Mouse (Mus musculus): Measurements from ENCODE around the gene Crabp2.
A peak's percentile ranks its signal among the peaks of the same experiment; 100 is the strongest.

Gene Crabp2

GRCm38 (mm10) chr3:87945781-87946540, 2.5 kb upstream of the Crabp2 start:
- H3K9me3 ChIP-seq (ENCODE audit: low read length): no peaks in the 10 kb centered on the region
- H3K4me1 ChIP-seq (replicated peaks; ENCODE audit: low read depth, low read length): peaks cover 78% of the 10 kb centered on the region
- no peak for TF ChIP-seq POU5F1 (IDR thresholded peaks at IDR 0.05; ENCODE audit: borderline replicate concordance, low read length)
- peaks cover 49% of the 10 kb centered on the region for H3K36me3 ChIP-seq (ENCODE audit: insufficient read depth, low read length)
- 0 out of 2 replicates have a peak overlapping the region, but pooled peaks have one; percentile 17 for H3K4me3 ChIP-seq (replicated peaks; ENCODE audit: low read length)
- peaks cover 55% of the 10 kb centered on the region for H3K27me3 ChIP-seq (ENCODE audit: insufficient read depth, low read length)

- TF ChIP-seq NANOG (IDR thresholded peaks at IDR 0.05; ENCODE audit: borderline replicate concordance, low read length) (no peak), POU5F1 (IDR thresholded peaks at IDR 0.05; ENCODE audit: borderline replicate concordance, low read length) (no peak), CTCF (conservative IDR thresholded peaks at IDR 0.05; ENCODE audit: low read length) (no peak)
- H3K36me3 ChIP-seq (ENCODE audit: insufficient read depth, low read length): peaks cover 43% of the 10 kb centered on the region
- peaks cover 78% of the 10 kb centered on the region for H3K4me1 ChIP-seq (replicated peaks; ENCODE audit: low read depth, low read length)
- H3K27me3 ChIP-seq (ENCODE audit: insufficient read depth, low read length): peaks cover 61% of the 10 kb centered on the region
- H3K9me3 ChIP-seq (ENCODE audit: low read length): no peaks in the 10 kb centered on the region
- peak overlapping the region; percentile 48 for H3K4me3 ChIP-seq (replicated peaks; ENCODE audit: low read length)
Observed at GRCm38 (mm10) chr3:87946541-87946860, 2.0 kb upstream of the Crabp2 start.

- TF ChIP-seq NANOG (IDR thresholded peaks at IDR 0.05; ENCODE audit: borderline replicate concordance, low read length): no peak
- no peak for TF ChIP-seq POU5F1 (IDR thresholded peaks at IDR 0.05; ENCODE audit: borderline replicate concordance, low read length)
- no peak for TF ChIP-seq CTCF (conservative IDR thresholded peaks at IDR 0.05; ENCODE audit: low read length)
- Histone ChIP-seq H3K36me3 (ENCODE audit: insufficient read depth, low read length) (peaks cover 36% of the 10 kb centered on the region), H3K27me3 (ENCODE audit: insufficient read depth, low read length) (peaks cover 68% of the 10 kb centered on the region), H3K4me3 (replicated peaks; ENCODE audit: low read length) (peak overlapping the region; percentile 48), H3K4me1 (replicated peaks; ENCODE audit: low read depth, low read length) (peaks cover 85% of the 10 kb centered on the region), H3K9me3 (ENCODE audit: low read length) (no peaks in the 10 kb centered on the region)
Observed at GRCm38 (mm10) chr3:87947056-87947810, 1.2 kb upstream of the Crabp2 start.

- Histone ChIP-seq H3K9me3 (ENCODE audit: low read length) (no peaks in the 10 kb centered on the region), H3K4me1 (replicated peaks; ENCODE audit: low read depth, low read length) (peaks cover 91% of the 10 kb centered on the region), H3K36me3 (ENCODE audit: insufficient read depth, low read length) (peaks cover 30% of the 10 kb centered on the region), H3K27me3 (ENCODE audit: insufficient read depth, low read length) (peaks cover 74% of the 10 kb centered on the region), H3K4me3 (replicated peaks; ENCODE audit: low read length) (peak overlapping the region; percentile 60)
- TF ChIP-seq CTCF (conservative IDR thresholded peaks at IDR 0.05; ENCODE audit: low read length) (no peak), NANOG (IDR thresholded peaks at IDR 0.05; ENCODE audit: borderline replicate concordance, low read length) (no peak), POU5F1 (IDR thresholded peaks at IDR 0.05; ENCODE audit: borderline replicate concordance, low read length) (no peak)
Observed at GRCm38 (mm10) chr3:87947811-87948199, 661 bp upstream of the Crabp2 start.

- TF ChIP-seq POU5F1 (IDR thresholded peaks at IDR 0.05; ENCODE audit: borderline replicate concordance, low read length) (no peak), CTCF (conservative IDR thresholded peaks at IDR 0.05; ENCODE audit: low read length) (no peak), NANOG (IDR thresholded peaks at IDR 0.05; ENCODE audit: borderline replicate concordance, low read length) (no peak)
- Histone ChIP-seq H3K9me3 (ENCODE audit: low read length) (no peaks in the 10 kb centered on the region), H3K27me3 (ENCODE audit: insufficient read depth, low read length) (peaks cover 90% of the 10 kb centered on the region), H3K36me3 (ENCODE audit: insufficient read depth, low read length) (peaks cover 18% of the 10 kb centered on the region), H3K4me1 (replicated peaks; ENCODE audit: low read depth, low read length) (peaks cover 90% of the 10 kb centered on the region), H3K4me3 (replicated peaks; ENCODE audit: low read length) (peak overlapping the region; percentile 60)
Observed at GRCm38 (mm10) chr3:87949266-87949954, 944 bp downstream of the Crabp2 start.

GRCm38 (mm10) chr3:87949955-87950515, 1.6 kb downstream of the Crabp2 start:
- Histone ChIP-seq H3K36me3 (ENCODE audit: insufficient read depth, low read length) (peaks cover 12% of the 10 kb centered on the region), H3K9me3 (ENCODE audit: low read length) (no peaks in the 10 kb centered on the region), H3K27me3 (ENCODE audit: insufficient read depth, low read length) (peaks cover 96% of the 10 kb centered on the region), H3K4me1 (replicated peaks; ENCODE audit: low read depth, low read length) (peaks cover 83% of the 10 kb centered on the region), H3K4me3 (replicated peaks; ENCODE audit: low read length) (peak overlapping the region; percentile 56)
- TF ChIP-seq NANOG (IDR thresholded peaks at IDR 0.05; ENCODE audit: borderline replicate concordance, low read length): no peak
- no peak for TF ChIP-seq POU5F1 (IDR thresholded peaks at IDR 0.05; ENCODE audit: borderline replicate concordance, low read length)
- no peak for TF ChIP-seq CTCF (conservative IDR thresholded peaks at IDR 0.05; ENCODE audit: low read length)

GRCm38 (mm10) chr3:87951946-87952345, 3.5 kb downstream of the Crabp2 start:
- peaks cover 64% of the 10 kb centered on the region for H3K4me1 ChIP-seq (replicated peaks; ENCODE audit: low read depth, low read length)
- H3K9me3 ChIP-seq (ENCODE audit: low read length): no peaks in the 10 kb centered on the region
- no peak for TF ChIP-seq POU5F1 (IDR thresholded peaks at IDR 0.05; ENCODE audit: borderline replicate concordance, low read length)
- no peak for TF ChIP-seq CTCF (conservative IDR thresholded peaks at IDR 0.05; ENCODE audit: low read length)
- no peak for TF ChIP-seq NANOG (IDR thresholded peaks at IDR 0.05; ENCODE audit: borderline replicate concordance, low read length)
- peak overlapping the region; percentile 53 for H3K4me3 ChIP-seq (replicated peaks; ENCODE audit: low read length)
- peaks cover 4% of the 10 kb centered on the region; the same call in 1 of the 2 replicates for H3K36me3 ChIP-seq (ENCODE audit: insufficient read depth, low read length)
- H3K27me3 ChIP-seq (ENCODE audit: insufficient read depth, low read length): peaks cover 97% of the 10 kb centered on the region

GRCm38 (mm10) chr3:87952440-87952839, 4.0 kb downstream of the Crabp2 start:
- H3K36me3 ChIP-seq (ENCODE audit: insufficient read depth, low read length): peaks cover 4% of the 10 kb centered on the region; the same call in 1 of the 2 replicates
- peak overlapping the region; percentile 53 for H3K4me3 ChIP-seq (replicated peaks; ENCODE audit: low read length)
- H3K4me1 ChIP-seq (replicated peaks; ENCODE audit: low read depth, low read length): peaks cover 59% of the 10 kb centered on the region
- no peaks in the 10 kb centered on the region for H3K9me3 ChIP-seq (ENCODE audit: low read length)
- peaks cover 95% of the 10 kb centered on the region for H3K27me3 ChIP-seq (ENCODE audit: insufficient read depth, low read length)
- no peak for TF ChIP-seq NANOG (IDR thresholded peaks at IDR 0.05; ENCODE audit: borderline replicate concordance, low read length)
- no peak for TF ChIP-seq CTCF (conservative IDR thresholded peaks at IDR 0.05; ENCODE audit: low read length)
- TF ChIP-seq POU5F1 (IDR thresholded peaks at IDR 0.05; ENCODE audit: borderline replicate concordance, low read length): no peak
